Mouse (Mus musculus): ENCODE data around the gene H2-Eb2. TPM values are rescaled to one million over a fixed set of nuclear protein-coding genes. Genes with fewer than 3 reads are reported as not detected.

Gene H2-Eb2
- polyA plus RNA-seq, 1 experiment from 2014 or later = not detected

- Histone ChIP-seq H3K36me3 (no peaks in the 10 kb centered on the region), H3K4me3 (replicated peaks) (no peak overlapping the region), H3K9ac (no peak overlapping the region), H3K4me2 (no peak overlapping the region), H3K27me3 (replicated peaks) (0 out of 2 replicates have a peak, but pooled peaks cover 3% of the 10 kb centered on the region), H3K9me3 (no peaks in the 10 kb centered on the region), H3K27ac (no peak overlapping the region), H3K4me1 (no peaks in the 10 kb centered on the region)
- no peak for ATAC-seq (ENCODE audit: insufficient read depth, low FRiP score, low read depth)
- 53% methylated on average over 3 of the region's 3 CpGs for WGBS
Observed at GRCm38 (mm10) chr17:34340619-34341402, 15.3 kb downstream of the H2-Eb2 start.

GRCm38 (mm10) chr17:34344882-34345281, 19.4 kb downstream of the H2-Eb2 start:
- 77% methylated on average over 4 of the region's 4 CpGs for whole genome bisulfite sequencing
- no peak overlapping the region for H3K9ac ChIP-seq
- H3K36me3 ChIP-seq = no peaks in the 10 kb centered on the region
- no peaks in the 10 kb centered on the region for H3K9me3 ChIP-seq
- peaks cover 6% of the 10 kb centered on the region; the same call in 1 of the 2 replicates for H3K27me3 ChIP-seq (replicated peaks)
- ATAC-seq (ENCODE audit: insufficient read depth, low FRiP score, low read depth) = no peak
- H3K27ac ChIP-seq = no peak overlapping the region
- H3K4me1 ChIP-seq = no peaks in the 10 kb centered on the region
- no peak overlapping the region for H3K4me2 ChIP-seq
- no peak overlapping the region for H3K4me3 ChIP-seq (replicated peaks)

- H3K9me3 ChIP-seq = no peaks in the 10 kb centered on the region
- H3K4me3 ChIP-seq (replicated peaks) = no peak overlapping the region
- H3K27me3 ChIP-seq (replicated peaks) = peaks cover 6% of the 10 kb centered on the region; the same call in 1 of the 2 replicates
- H3K36me3 ChIP-seq = no peaks in the 10 kb centered on the region
- no peak overlapping the region for H3K9ac ChIP-seq
- H3K4me1 ChIP-seq = no peaks in the 10 kb centered on the region
- no peak for ATAC-seq (ENCODE audit: insufficient read depth, low FRiP score, low read depth)
- WGBS = 85% methylated on average over 7 of the region's 7 CpGs
- no peak overlapping the region for H3K4me2 ChIP-seq
- no peak overlapping the region for H3K27ac ChIP-seq
Observed at GRCm38 (mm10) chr17:34345486-34345885, 20.0 kb downstream of the H2-Eb2 start.

DNA sequence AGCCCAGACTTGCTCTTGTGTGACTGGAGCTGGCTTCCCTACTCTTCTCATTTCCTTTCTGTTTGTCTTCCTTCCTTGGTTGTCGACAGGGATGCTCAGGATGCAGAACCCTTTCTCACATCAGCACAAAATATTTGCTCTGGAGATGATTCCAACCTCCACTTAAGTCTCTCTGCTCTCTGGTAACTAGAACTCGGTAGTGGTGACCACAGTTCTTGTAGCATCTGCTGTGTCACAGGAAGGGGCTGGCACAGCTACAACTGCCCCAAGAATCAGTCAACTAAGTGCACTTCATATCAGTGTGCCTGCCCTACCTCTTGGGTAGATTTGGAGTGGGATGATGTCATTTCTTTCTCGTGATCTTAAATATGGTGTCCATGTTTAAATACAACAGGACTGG, 20.6 kb downstream of the H2-Eb2 start:
- Histone ChIP-seq H3K9ac (no peak overlapping the region), H3K4me3 (replicated peaks) (no peak overlapping the region), H3K27ac (no peak overlapping the region), H3K9me3 (no peaks in the 10 kb centered on the region), H3K4me2 (no peak overlapping the region), H3K4me1 (no peaks in the 10 kb centered on the region), H3K36me3 (no peaks in the 10 kb centered on the region), H3K27me3 (replicated peaks) (peaks cover 6% of the 10 kb centered on the region; the same call in 1 of the 2 replicates)
- WGBS = 72% methylated on average over 3 of the region's 3 CpGs
- no peak for ATAC-seq (ENCODE audit: insufficient read depth, low FRiP score, low read depth)

DNA sequence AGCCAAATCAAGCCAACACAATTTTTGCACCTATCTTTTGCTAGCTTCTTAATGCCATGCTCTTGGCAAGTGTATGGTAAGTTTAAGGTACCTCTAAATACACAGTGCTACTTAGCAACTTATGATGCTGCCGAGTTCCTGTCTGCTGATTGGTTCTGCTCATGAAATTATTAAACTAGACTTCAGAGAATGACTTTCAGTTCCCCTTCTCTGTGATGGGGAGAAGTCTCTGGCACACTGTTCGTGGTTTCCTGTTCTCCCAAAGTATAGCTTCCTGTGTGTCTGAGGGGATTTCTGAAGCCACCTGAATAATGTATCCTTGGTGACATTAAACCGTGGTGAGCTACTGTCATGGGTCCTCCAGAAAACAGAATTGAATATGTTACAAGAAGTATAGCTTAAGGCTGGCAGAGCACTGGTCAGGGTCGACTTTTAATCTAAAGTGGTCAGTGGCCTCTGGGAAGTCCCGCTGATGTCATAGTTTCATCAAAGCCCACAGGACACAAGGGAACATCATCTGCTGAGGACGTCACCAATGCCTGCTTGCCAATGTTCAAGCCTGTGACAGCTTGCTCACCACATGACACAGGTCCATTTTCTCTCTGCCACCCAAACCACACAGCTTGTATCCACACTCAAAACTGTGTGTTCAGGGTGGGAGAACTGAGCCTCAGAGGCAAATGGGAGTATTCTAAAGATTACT, 22.3 kb downstream of the H2-Eb2 start:
- Histone ChIP-seq H3K27me3 (replicated peaks) (peaks cover 6% of the 10 kb centered on the region; the same call in 1 of the 2 replicates), H3K4me2 (no peak overlapping the region), H3K9me3 (no peaks in the 10 kb centered on the region), H3K9ac (no peak overlapping the region), H3K36me3 (no peaks in the 10 kb centered on the region), H3K27ac (no peak overlapping the region), H3K4me3 (replicated peaks) (no peak overlapping the region), H3K4me1 (no peaks in the 10 kb centered on the region)
- WGBS = 65% methylated on average over 6 of the region's 6 CpGs
- no peak for ATAC-seq (ENCODE audit: insufficient read depth, low FRiP score, low read depth)

- Histone ChIP-seq H3K4me1 (no peaks in the 10 kb centered on the region), H3K27ac (no peak overlapping the region), H3K4me2 (no peak overlapping the region), H3K36me3 (no peaks in the 10 kb centered on the region), H3K9ac (no peak overlapping the region), H3K9me3 (no peaks in the 10 kb centered on the region), H3K27me3 (replicated peaks) (peaks cover 6% of the 10 kb centered on the region; the same call in 1 of the 2 replicates), H3K4me3 (replicated peaks) (no peak overlapping the region)
- WGBS = 4% methylated on average over 4 of the region's 4 CpGs
- ATAC-seq (ENCODE audit: insufficient read depth, low FRiP score, low read depth) = no peak
Observed at GRCm38 (mm10) chr17:34349429-34349828, 24.0 kb downstream of the H2-Eb2 start.

DNA sequence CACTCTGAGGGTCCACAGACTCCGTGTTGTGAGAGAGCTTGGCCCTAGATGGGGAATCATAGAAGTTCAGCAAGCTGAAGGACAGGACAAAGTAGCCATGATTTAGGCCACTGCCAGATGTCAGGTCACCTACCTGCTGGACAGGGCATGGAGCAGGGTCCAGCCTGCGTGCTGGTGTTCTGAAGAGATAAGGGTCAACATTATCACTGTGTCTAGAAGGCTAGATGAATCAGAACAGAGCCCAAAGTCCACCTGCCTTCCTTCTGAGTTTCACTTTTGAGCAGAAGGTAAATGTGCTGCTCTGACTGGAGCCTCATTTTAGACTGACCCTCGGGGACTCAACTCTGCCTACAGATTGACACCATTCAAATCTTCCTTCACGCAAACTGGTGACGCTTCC, 29.1 kb downstream of the H2-Eb2 start, which contains the start of gene Btnl2:
TSS of gene Btnl2 (plus strand) at position 284 of the 400 bp plus-strand sequence.
- no peak within 1 kb of the TSS for H3K9ac ChIP-seq
- no peaks in the 10 kb centered on the region for H3K36me3 ChIP-seq
- no peaks in the 10 kb centered on the region for H3K9me3 ChIP-seq
- no peak within 1 kb of the TSS for H3K4me2 ChIP-seq
- H3K4me1 ChIP-seq = no peaks in the 10 kb centered on the region
- 82% methylated on average over 5 of the region's 5 CpGs for WGBS
- no peaks in the 10 kb centered on the region; the same call in 1 of the 2 replicates for H3K27me3 ChIP-seq (replicated peaks)
- ATAC-seq (ENCODE audit: insufficient read depth, low FRiP score, low read depth) = no peak
- no peak within 1 kb of the TSS for H3K27ac ChIP-seq
- no peak within 1 kb of the TSS for H3K4me3 ChIP-seq (replicated peaks)

GRCm38 (mm10) chr17:34354940-34355339, 29.5 kb downstream of the H2-Eb2 start:
- WGBS = 88% methylated on average over 1 of the region's 1 CpGs
- no peak overlapping the region for H3K4me2 ChIP-seq
- H3K27me3 ChIP-seq (replicated peaks) = no peaks in the 10 kb centered on the region
- H3K4me1 ChIP-seq = no peaks in the 10 kb centered on the region
- no peaks in the 10 kb centered on the region for H3K9me3 ChIP-seq
- no peak overlapping the region for H3K27ac ChIP-seq
- no peak overlapping the region for H3K9ac ChIP-seq
- H3K36me3 ChIP-seq = no peaks in the 10 kb centered on the region
- no peak for ATAC-seq (ENCODE audit: insufficient read depth, low FRiP score, low read depth)
- no peak overlapping the region for H3K4me3 ChIP-seq (replicated peaks)

DNA sequence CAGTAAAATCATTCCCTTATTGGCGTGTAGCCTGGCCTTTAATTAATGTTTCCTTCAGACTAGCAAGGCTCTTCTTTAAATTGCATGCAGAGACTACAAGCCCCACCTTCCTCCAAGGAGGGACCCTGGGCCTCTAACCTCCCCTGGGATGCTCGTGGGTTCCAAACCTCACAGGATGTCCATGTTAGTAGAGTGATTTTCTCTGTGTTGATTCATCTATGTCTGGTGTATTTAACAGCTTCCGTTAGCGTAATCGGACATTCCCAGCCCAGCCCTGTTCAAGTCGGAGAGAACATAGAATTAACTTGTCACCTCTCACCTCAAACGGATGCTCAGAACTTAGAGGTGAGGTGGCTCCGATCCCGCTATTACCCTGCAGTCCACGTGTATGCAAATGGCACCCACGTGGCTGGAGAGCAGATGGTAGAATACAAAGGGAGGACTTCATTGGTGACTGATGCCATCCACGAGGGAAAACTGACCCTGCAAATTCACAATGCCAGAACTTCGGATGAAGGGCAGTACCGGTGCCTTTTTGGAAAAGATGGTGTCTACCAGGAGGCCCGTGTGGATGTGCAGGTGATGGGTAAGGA, 37.6 kb downstream of the H2-Eb2 start:
- H3K27ac ChIP-seq = no peak overlapping the region
- 78% methylated on average over 15 of the region's 15 CpGs for WGBS
- ATAC-seq (ENCODE audit: insufficient read depth, low FRiP score, low read depth) = no peak

GRCm38 (mm10) chr17:34363676-34364310, 38.3 kb downstream of the H2-Eb2 start:
- Histone ChIP-seq H3K4me2 (no peak overlapping the region), H3K27me3 (replicated peaks) (0 out of 2 replicates have a peak, but pooled peaks cover 3% of the 10 kb centered on the region), H3K9me3 (no peaks in the 10 kb centered on the region), H3K9ac (no peak overlapping the region), H3K4me1 (no peaks in the 10 kb centered on the region), H3K36me3 (no peaks in the 10 kb centered on the region), H3K27ac (no peak overlapping the region), H3K4me3 (replicated peaks) (no peak overlapping the region)
- ATAC-seq (ENCODE audit: insufficient read depth, low FRiP score, low read depth) = no peak
- 77% methylated on average over 3 of the region's 3 CpGs for WGBS

More for the DNA sequence above, 37.6 kb downstream of the H2-Eb2 start:
- no peaks in the 10 kb centered on the region for H3K9me3 ChIP-seq
- no peak overlapping the region for H3K9ac ChIP-seq
- H3K27me3 ChIP-seq (replicated peaks) = 0 out of 2 replicates have a peak, but pooled peaks cover 3% of the 10 kb centered on the region
- H3K4me1 ChIP-seq = no peaks in the 10 kb centered on the region
- H3K36me3 ChIP-seq = no peaks in the 10 kb centered on the region
- H3K4me2 ChIP-seq = no peak overlapping the region
- no peak overlapping the region for H3K4me3 ChIP-seq (replicated peaks)

DNA sequence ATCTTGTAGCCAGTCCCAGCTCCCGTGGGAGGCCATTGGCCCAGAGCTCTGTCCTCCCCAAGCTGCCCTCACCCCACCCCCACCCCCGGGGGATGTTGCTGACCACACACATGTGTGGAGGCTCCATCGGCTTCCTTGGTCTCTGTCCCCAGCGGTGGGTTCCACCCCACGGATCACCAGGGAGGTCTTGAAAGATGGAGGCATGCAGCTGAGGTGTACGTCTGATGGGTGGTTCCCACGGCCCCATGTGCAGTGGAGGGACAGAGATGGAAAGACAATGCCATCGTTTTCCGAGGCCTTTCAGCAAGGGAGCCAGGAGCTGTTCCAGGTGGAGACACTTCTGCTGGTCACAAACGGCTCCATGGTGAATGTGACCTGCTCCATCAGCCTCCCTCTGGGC, 39.6 kb downstream of the H2-Eb2 start:
- Histone ChIP-seq H3K27ac (no peak overlapping the region), H3K36me3 (no peaks in the 10 kb centered on the region), H3K9me3 (no peaks in the 10 kb centered on the region), H3K27me3 (replicated peaks) (0 out of 2 replicates have a peak, but pooled peaks cover 3% of the 10 kb centered on the region), H3K4me1 (no peaks in the 10 kb centered on the region), H3K9ac (no peak overlapping the region), H3K4me2 (no peak overlapping the region), H3K4me3 (replicated peaks) (no peak overlapping the region)
- 73% methylated on average over 10 of the region's 10 CpGs for WGBS
- ATAC-seq (ENCODE audit: insufficient read depth, low FRiP score, low read depth) = no peak
